Mouse (Mus musculus): Measurements from ENCODE around the gene Epha1. TPM values are rescaled to one million over a fixed set of nuclear protein-coding genes. Genes with fewer than 3 reads are reported as not detected.

Gene Epha1
- total RNA-seq, 4 experiments from 2014 or later: 0.07 to 0.10 TPM; not detected in 2

GRCm38 (mm10) chr6:42324482-42325267 is 48.4 kb downstream of the Epha1 start, which contains the start of gene Fam131b:
TSS of gene Fam131b (minus strand) at chr6:42324643.
- no peak for DNase-seq (ENCODE audit: low spot score in 2 of 2)

DNA sequence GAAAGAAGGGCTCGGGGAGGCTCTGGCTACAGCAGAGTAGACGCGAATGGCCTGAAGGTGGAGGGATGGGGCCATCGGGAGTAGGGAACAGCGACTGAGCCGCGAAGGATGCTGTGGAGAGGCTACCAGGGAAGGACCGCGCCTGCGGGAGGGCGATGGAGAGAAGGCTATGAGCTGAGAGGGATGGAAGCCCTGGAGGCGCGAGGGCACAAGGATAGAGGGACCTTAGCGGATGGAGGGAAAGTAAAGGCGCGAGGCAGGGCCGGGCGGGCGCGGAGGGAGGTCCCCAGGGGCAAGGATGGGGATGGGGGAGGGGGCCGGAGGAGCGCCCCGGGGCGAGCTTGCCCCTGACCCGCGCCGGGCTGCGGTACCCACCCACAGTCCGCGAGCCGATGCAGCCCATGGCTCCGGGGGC is 49.0 kb downstream of the Epha1 start:
- DNase-seq (ENCODE audit: low spot score in 2 of 2): no peak

DNA sequence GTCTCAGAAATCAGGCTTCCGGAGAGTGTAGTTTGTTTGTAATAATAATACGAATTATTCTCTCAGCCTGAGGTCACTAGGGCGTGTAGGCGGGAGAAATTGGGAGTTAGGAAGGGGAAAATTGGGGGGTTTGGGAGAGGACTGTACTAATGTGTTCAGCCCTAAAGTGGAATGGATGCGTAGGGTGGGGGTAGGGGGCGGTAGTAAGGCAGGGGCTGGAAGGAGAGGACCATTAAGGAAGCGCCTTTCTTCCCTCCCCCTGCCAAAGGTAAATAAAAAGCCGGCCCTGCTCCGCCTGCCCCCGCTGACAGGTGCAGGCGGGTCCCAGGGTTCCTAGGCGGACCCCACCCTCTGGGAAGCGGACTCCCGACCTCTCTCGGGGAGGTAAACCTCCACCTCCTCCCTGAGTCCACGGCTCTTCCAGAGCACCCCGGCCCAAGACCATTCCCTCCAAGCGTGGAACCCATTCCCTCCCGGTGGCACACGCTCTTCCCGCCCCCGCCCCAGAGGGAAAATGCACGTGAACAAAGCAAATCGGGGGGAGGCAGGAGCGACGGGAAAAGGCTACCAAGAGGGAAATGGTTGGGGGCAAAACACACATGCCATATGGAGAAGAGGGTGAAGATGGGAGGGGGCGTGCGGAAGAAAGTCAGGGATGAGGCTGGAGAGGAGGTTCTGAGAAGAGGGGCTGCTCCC is 49.5 kb downstream of the Epha1 start:
- no peak for DNase-seq (ENCODE audit: low spot score in 2 of 2)

DNA sequence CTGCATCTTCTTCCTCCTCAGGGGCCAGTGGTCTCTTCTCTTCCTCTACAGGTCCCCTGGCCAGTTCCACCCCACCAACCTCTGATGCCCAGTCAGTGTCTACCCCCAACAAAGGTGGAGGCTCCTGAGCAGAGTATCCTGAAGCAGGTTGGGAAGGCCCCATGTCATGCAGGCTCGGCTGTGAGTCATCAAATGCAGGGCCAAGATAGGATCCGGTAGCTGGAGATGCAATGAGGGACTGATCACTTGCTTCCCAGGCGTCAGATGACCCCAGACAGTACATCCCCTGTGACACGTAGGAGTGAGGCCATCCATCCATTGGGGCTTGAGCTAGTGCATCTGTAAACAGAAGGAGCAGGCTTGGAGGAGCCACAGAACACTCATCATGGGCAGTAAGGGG is 54.8 kb downstream of the Epha1 start:
- DNase-seq (ENCODE audit: low spot score in 2 of 2): no peak

- DNase-seq (ENCODE audit: low spot score in 2 of 2): no peak
Measured at GRCm38 (mm10) chr6:42310427-42311053, 62.5 kb downstream of the Epha1 start.

- DNase-seq (ENCODE audit: low spot score in 2 of 2): no peak
Measured at GRCm38 (mm10) chr6:42309816-42310378, 63.2 kb downstream of the Epha1 start.

Other genes starting within 250 kb of the Epha1 start
- gene Tas2r139, start 232.3 kb downstream of the Epha1 start, total RNA-seq (2022): not detected
- not detected for gene Tas2r144, start 157.9 kb downstream of the Epha1 start, total RNA-seq (2022)
- gene Gstk1, start 127.3 kb downstream of the Epha1 start, total RNA-seq (2022): 10 to 100 TPM; 36.8 to 57.2 (median 41.2) TPM
- not detected for gene Tmem139, start 111.3 kb downstream of the Epha1 start, total RNA-seq (2022)
- 1 to 10 TPM; 3.3 to 5.8 (median 4.2) TPM for gene Casp2, start 108.3 kb downstream of the Epha1 start, total RNA-seq (2022)
- 100 to 1,000 TPM; 145 to 180 (median 166) TPM for gene Clcn1, start 86.6 kb downstream of the Epha1 start, total RNA-seq (2022)
- under 1 TPM; 0.08 to 0.41 (median 0.21) TPM for gene Fam131b, start 48.6 kb downstream of the Epha1 start, total RNA-seq (2022)
- gene Zyx, start 23.6 kb downstream of the Epha1 start, total RNA-seq (2022): 10 to 100 TPM; 12.1 to 15.9 (median 13.7) TPM
- gene Tas2r143, start 27.0 kb upstream of the Epha1 start, total RNA-seq (2022): not detected
- not detected for gene Tas2r135, start 32.2 kb upstream of the Epha1 start, total RNA-seq (2022)
- not detected for gene Tas2r126, start 61.3 kb upstream of the Epha1 start, total RNA-seq (2022)
- gene Olfr458, start 91.9 kb upstream of the Epha1 start, total RNA-seq (2022): not detected
- not detected for gene Olfr457, start 103.1 kb upstream of the Epha1 start, total RNA-seq (2022)
- gene Olfr456, start 113.9 kb upstream of the Epha1 start, total RNA-seq (2022): not detected
- not detected for gene Olfr455, start 174.3 kb upstream of the Epha1 start, total RNA-seq (2022)
- not detected for gene Tcaf3, start 224.4 kb upstream of the Epha1 start, total RNA-seq (2022)

Measured in gastrocnemius, adult 8-10 months (tissue).